Mouse (Mus musculus): ENCODE measurements around the gene Elmo3.

Elmo3 gene

GRCm38 (mm10) chr8:105303396-105303795 is 2.0 kb upstream of the Elmo3 start:
- Histone ChIP-seq H3K9me3 (ENCODE audit: low read length) (no peaks in the 10 kb centered on the region), H3K4me3 (replicated peaks; ENCODE audit: low read length) (no peak overlapping the region), H3K27me3 (ENCODE audit: insufficient read depth, low read length) (no peaks in the 10 kb centered on the region), H3K36me3 (ENCODE audit: insufficient read depth, low read length) (peaks cover 90% of the 10 kb centered on the region), H3K4me1 (replicated peaks; ENCODE audit: low read depth, low read length) (peaks cover 82% of the 10 kb centered on the region)
- TF ChIP-seq CTCF (conservative IDR thresholded peaks at IDR 0.05; ENCODE audit: low read length) = no peak
- no peak for TF ChIP-seq NANOG (IDR thresholded peaks at IDR 0.05; ENCODE audit: borderline replicate concordance, low read length)
- TF ChIP-seq POU5F1 (IDR thresholded peaks at IDR 0.05; ENCODE audit: borderline replicate concordance, low read length) = no peak

GRCm38 (mm10) chr8:105303874-105304273 is 1.5 kb upstream of the Elmo3 start:
- Histone ChIP-seq H3K36me3 (ENCODE audit: insufficient read depth, low read length) (peaks cover 90% of the 10 kb centered on the region), H3K4me3 (replicated peaks; ENCODE audit: low read length) (no peak overlapping the region), H3K9me3 (ENCODE audit: low read length) (no peaks in the 10 kb centered on the region), H3K27me3 (ENCODE audit: insufficient read depth, low read length) (no peaks in the 10 kb centered on the region), H3K4me1 (replicated peaks; ENCODE audit: low read depth, low read length) (peaks cover 80% of the 10 kb centered on the region)
- no peak for TF ChIP-seq CTCF (conservative IDR thresholded peaks at IDR 0.05; ENCODE audit: low read length)

- H3K4me1 ChIP-seq (replicated peaks; ENCODE audit: low read depth, low read length) = peaks cover 76% of the 10 kb centered on the region
- peak overlapping the region; percentile 71; the same call in 1 of the 2 replicates for H3K4me3 ChIP-seq (replicated peaks; ENCODE audit: low read length)
- no peaks in the 10 kb centered on the region for H3K27me3 ChIP-seq (ENCODE audit: insufficient read depth, low read length)
- TF ChIP-seq CTCF (conservative IDR thresholded peaks at IDR 0.05; ENCODE audit: low read length) (no peak), NANOG (IDR thresholded peaks at IDR 0.05; ENCODE audit: borderline replicate concordance, low read length) (no peak), POU5F1 (IDR thresholded peaks at IDR 0.05; ENCODE audit: borderline replicate concordance, low read length) (no peak)
- H3K9me3 ChIP-seq (ENCODE audit: low read length) = no peaks in the 10 kb centered on the region
- peaks cover 89% of the 10 kb centered on the region for H3K36me3 ChIP-seq (ENCODE audit: insufficient read depth, low read length)
These were observed 833 bp upstream of the Elmo3 start for GRCm38 (mm10) chr8:105304325-105305210.

GRCm38 (mm10) chr8:105306146-105306691 is 818 bp downstream of the Elmo3 start:
- Histone ChIP-seq H3K36me3 (ENCODE audit: insufficient read depth, low read length) (peaks cover 86% of the 10 kb centered on the region), H3K4me3 (replicated peaks; ENCODE audit: low read length) (peak overlapping the region; percentile 71; the same call in 1 of the 2 replicates), H3K4me1 (replicated peaks; ENCODE audit: low read depth, low read length) (peaks cover 59% of the 10 kb centered on the region), H3K9me3 (ENCODE audit: low read length) (no peaks in the 10 kb centered on the region), H3K27me3 (ENCODE audit: insufficient read depth, low read length) (no peaks in the 10 kb centered on the region)
- TF ChIP-seq NANOG (IDR thresholded peaks at IDR 0.05; ENCODE audit: borderline replicate concordance, low read length) = no peak
- no peak for TF ChIP-seq CTCF (conservative IDR thresholded peaks at IDR 0.05; ENCODE audit: low read length)
- TF ChIP-seq POU5F1 (IDR thresholded peaks at IDR 0.05; ENCODE audit: borderline replicate concordance, low read length) = no peak

- TF ChIP-seq CTCF (conservative IDR thresholded peaks at IDR 0.05; ENCODE audit: low read length) (no peak), NANOG (IDR thresholded peaks at IDR 0.05; ENCODE audit: borderline replicate concordance, low read length) (no peak), POU5F1 (IDR thresholded peaks at IDR 0.05; ENCODE audit: borderline replicate concordance, low read length) (no peak)
These were observed 2.3 kb downstream of the Elmo3 start for GRCm38 (mm10) chr8:105307670-105308069.

GRCm38 (mm10) chr8:105308428-105308827 is 3.0 kb downstream of the Elmo3 start:
- TF ChIP-seq NANOG (IDR thresholded peaks at IDR 0.05; ENCODE audit: borderline replicate concordance, low read length) = no peak
- no peak for TF ChIP-seq POU5F1 (IDR thresholded peaks at IDR 0.05; ENCODE audit: borderline replicate concordance, low read length)
- no peak for TF ChIP-seq CTCF (conservative IDR thresholded peaks at IDR 0.05; ENCODE audit: low read length)
- H3K4me1 ChIP-seq (replicated peaks; ENCODE audit: low read depth, low read length) = peaks cover 40% of the 10 kb centered on the region
- no peaks in the 10 kb centered on the region for H3K27me3 ChIP-seq (ENCODE audit: insufficient read depth, low read length)
- no peak overlapping the region for H3K4me3 ChIP-seq (replicated peaks; ENCODE audit: low read length)
- H3K9me3 ChIP-seq (ENCODE audit: low read length) = no peaks in the 10 kb centered on the region
- H3K36me3 ChIP-seq (ENCODE audit: insufficient read depth, low read length) = peaks cover 86% of the 10 kb centered on the region

More at GRCm38 (mm10) chr8:105307670-105308069, 2.3 kb downstream of the Elmo3 start:
- Histone ChIP-seq H3K4me3 (replicated peaks; ENCODE audit: low read length) (no peak overlapping the region), H3K36me3 (ENCODE audit: insufficient read depth, low read length) (peaks cover 86% of the 10 kb centered on the region), H3K9me3 (ENCODE audit: low read length) (no peaks in the 10 kb centered on the region), H3K4me1 (replicated peaks; ENCODE audit: low read depth, low read length) (peaks cover 48% of the 10 kb centered on the region), H3K27me3 (ENCODE audit: insufficient read depth, low read length) (no peaks in the 10 kb centered on the region)

GRCm38 (mm10) chr8:105309142-105309847 is 3.9 kb downstream of the Elmo3 start:
- no peaks in the 10 kb centered on the region for H3K27me3 ChIP-seq (ENCODE audit: insufficient read depth, low read length)
- H3K9me3 ChIP-seq (ENCODE audit: low read length) = no peaks in the 10 kb centered on the region
- TF ChIP-seq POU5F1 (IDR thresholded peaks at IDR 0.05; ENCODE audit: borderline replicate concordance, low read length) = no peak
- no peak for TF ChIP-seq CTCF (conservative IDR thresholded peaks at IDR 0.05; ENCODE audit: low read length)
- TF ChIP-seq NANOG (IDR thresholded peaks at IDR 0.05; ENCODE audit: borderline replicate concordance, low read length) = no peak
- peaks cover 32% of the 10 kb centered on the region for H3K4me1 ChIP-seq (replicated peaks; ENCODE audit: low read depth, low read length)
- H3K4me3 ChIP-seq (replicated peaks; ENCODE audit: low read length) = no peak overlapping the region
- peaks cover 86% of the 10 kb centered on the region for H3K36me3 ChIP-seq (ENCODE audit: insufficient read depth, low read length)

- Histone ChIP-seq H3K4me1 (replicated peaks; ENCODE audit: low read depth, low read length) (peaks cover 23% of the 10 kb centered on the region), H3K4me3 (replicated peaks; ENCODE audit: low read length) (no peak overlapping the region), H3K9me3 (ENCODE audit: low read length) (no peaks in the 10 kb centered on the region), H3K36me3 (ENCODE audit: insufficient read depth, low read length) (peaks cover 87% of the 10 kb centered on the region), H3K27me3 (ENCODE audit: insufficient read depth, low read length) (no peaks in the 10 kb centered on the region)
- TF ChIP-seq POU5F1 (IDR thresholded peaks at IDR 0.05; ENCODE audit: borderline replicate concordance, low read length) (no peak), NANOG (IDR thresholded peaks at IDR 0.05; ENCODE audit: borderline replicate concordance, low read length) (no peak), CTCF (conservative IDR thresholded peaks at IDR 0.05; ENCODE audit: low read length) (no peak)
These were observed 4.7 kb downstream of the Elmo3 start for GRCm38 (mm10) chr8:105310118-105310517.

Data from E14TG2a.4 (cell line).